Mouse (Mus musculus): ENCODE results near the gene Arhgap27.

- no peak for TF ChIP-seq CTCF (IDR thresholded peaks at IDR 0.05; ENCODE audit: insufficient read depth, low read depth, low read length)
- TF ChIP-seq POLR2A (IDR thresholded peaks at IDR 0.05; ENCODE audit: insufficient read depth, low read depth, low read length), result no peak
Measured at GRCm38 (mm10) chr11:103285951-103286350, 77.5 kb downstream of the Arhgap27 start.
